Mouse (Mus musculus): Measurements from ENCODE around the gene Ephb3. TPM values are rescaled to one million over a fixed set of nuclear protein-coding genes. Genes with fewer than 3 reads are reported as not detected.

The Ephb3 gene
- polyA plus RNA-seq, 1 experiment from 2014 or later = 16.3 TPM

- H3K4me2 ChIP-seq (replicated peaks; ENCODE audit: low read depth, low read length) = no peak overlapping the region
- no peak for ATAC-seq
- H3K27ac ChIP-seq (ENCODE audit: low read length) = no peak overlapping the region
- no peak overlapping the region for H3K9ac ChIP-seq (replicated peaks; ENCODE audit: low read depth)
- H3K9me3 ChIP-seq (ENCODE audit: low read length) = no peaks in the 10 kb centered on the region
- no peak for DNase-seq (ENCODE audit: low spot score)
- H3K4me3 ChIP-seq (ENCODE audit: low read depth, low read length) = no peak overlapping the region
- peaks cover 28% of the 10 kb centered on the region; the same call in 1 of the 2 replicates for H3K36me3 ChIP-seq (ENCODE audit: insufficient read depth, low read length)
- no peaks in the 10 kb centered on the region for H3K27me3 ChIP-seq (replicated peaks; ENCODE audit: insufficient read depth, low read length)
- H3K4me1 ChIP-seq (ENCODE audit: insufficient read depth, low read depth, low read length) = peaks cover 11% of the 10 kb centered on the region
- 39% methylated on average over 4 of the region's 4 CpGs for WGBS
- TF ChIP-seq EP300 (IDR thresholded peaks at IDR 0.05) (no peak), CTCF (IDR thresholded peaks at IDR 0.05) (no peak)
Observed at GRCm38 (mm10) chr16:21216047-21216446, 11.5 kb downstream of the Ephb3 start.

GRCm38 (mm10) chr16:21217233-21217632 lies 12.7 kb downstream of the Ephb3 start:
- H3K9ac ChIP-seq (replicated peaks; ENCODE audit: low read depth) = no peak overlapping the region
- H3K4me2 ChIP-seq (replicated peaks; ENCODE audit: low read depth, low read length) = no peak overlapping the region
- TF ChIP-seq CTCF (IDR thresholded peaks at IDR 0.05) (no peak), EP300 (IDR thresholded peaks at IDR 0.05) (no peak)
- H3K27me3 ChIP-seq (replicated peaks; ENCODE audit: insufficient read depth, low read length) = no peaks in the 10 kb centered on the region
- DNase-seq (ENCODE audit: low spot score) (no peak), ATAC-seq (no peak)
- peaks cover 5% of the 10 kb centered on the region for H3K4me1 ChIP-seq (ENCODE audit: insufficient read depth, low read depth, low read length)
- H3K4me3 ChIP-seq (ENCODE audit: low read depth, low read length) = no peak overlapping the region
- peaks cover 30% of the 10 kb centered on the region; the same call in 1 of the 2 replicates for H3K36me3 ChIP-seq (ENCODE audit: insufficient read depth, low read length)
- no peaks in the 10 kb centered on the region for H3K9me3 ChIP-seq (ENCODE audit: low read length)
- WGBS = 77% methylated on average over 14 of the region's 14 CpGs
- H3K27ac ChIP-seq (ENCODE audit: low read length) = no peak overlapping the region

- Histone ChIP-seq H3K9ac (replicated peaks; ENCODE audit: low read depth) (no peak overlapping the region), H3K4me2 (replicated peaks; ENCODE audit: low read depth, low read length) (no peak overlapping the region), H3K36me3 (ENCODE audit: insufficient read depth, low read length) (peaks cover 26% of the 10 kb centered on the region; the same call in 1 of the 2 replicates), H3K4me3 (ENCODE audit: low read depth, low read length) (no peak overlapping the region), H3K27me3 (replicated peaks; ENCODE audit: insufficient read depth, low read length) (no peaks in the 10 kb centered on the region), H3K9me3 (ENCODE audit: low read length) (no peaks in the 10 kb centered on the region), H3K27ac (ENCODE audit: low read length) (no peak overlapping the region), H3K4me1 (ENCODE audit: insufficient read depth, low read depth, low read length) (peaks cover 5% of the 10 kb centered on the region)
- TF ChIP-seq EP300 (IDR thresholded peaks at IDR 0.05) (peak; percentile 88), CTCF (IDR thresholded peaks at IDR 0.05) (no peak)
- peak; percentile 62 for ATAC-seq
- WGBS = 53% methylated on average over 4 of the region's 4 CpGs
- no peak for DNase-seq (ENCODE audit: low spot score)
Observed at GRCm38 (mm10) chr16:21219656-21220055, 15.1 kb downstream of the Ephb3 start.

GRCm38 (mm10) chr16:21223038-21223437 lies 18.5 kb downstream of the Ephb3 start:
- DNase-seq (ENCODE audit: low spot score) (no peak), ATAC-seq (no peak)
- no peaks in the 10 kb centered on the region for H3K4me1 ChIP-seq (ENCODE audit: insufficient read depth, low read depth, low read length)
- H3K4me3 ChIP-seq (ENCODE audit: low read depth, low read length) = no peak overlapping the region
- no peak overlapping the region for H3K9ac ChIP-seq (replicated peaks; ENCODE audit: low read depth)
- WGBS = 46% methylated on average over 3 of the region's 3 CpGs
- no peaks in the 10 kb centered on the region for H3K9me3 ChIP-seq (ENCODE audit: low read length)
- H3K27me3 ChIP-seq (replicated peaks; ENCODE audit: insufficient read depth, low read length) = no peaks in the 10 kb centered on the region
- H3K27ac ChIP-seq (ENCODE audit: low read length) = no peak overlapping the region
- TF ChIP-seq CTCF (IDR thresholded peaks at IDR 0.05) = no peak
- no peak for TF ChIP-seq EP300 (IDR thresholded peaks at IDR 0.05)
- peaks cover 20% of the 10 kb centered on the region; the same call in 1 of the 2 replicates for H3K36me3 ChIP-seq (ENCODE audit: insufficient read depth, low read length)
- H3K4me2 ChIP-seq (replicated peaks; ENCODE audit: low read depth, low read length) = no peak overlapping the region

GRCm38 (mm10) chr16:21224648-21225240 lies 20.2 kb downstream of the Ephb3 start:
- no peaks in the 10 kb centered on the region for H3K9me3 ChIP-seq (ENCODE audit: low read length)
- H3K36me3 ChIP-seq (ENCODE audit: insufficient read depth, low read length) = peaks cover 14% of the 10 kb centered on the region; the same call in 1 of the 2 replicates
- no peak overlapping the region for H3K4me2 ChIP-seq (replicated peaks; ENCODE audit: low read depth, low read length)
- no peak overlapping the region for H3K9ac ChIP-seq (replicated peaks; ENCODE audit: low read depth)
- H3K27me3 ChIP-seq (replicated peaks; ENCODE audit: insufficient read depth, low read length) = no peaks in the 10 kb centered on the region
- H3K27ac ChIP-seq (ENCODE audit: low read length) = no peak overlapping the region
- ATAC-seq (no peak; the same call in 1 of the 2 replicates), DNase-seq (ENCODE audit: low spot score) (no peak)
- no peaks in the 10 kb centered on the region for H3K4me1 ChIP-seq (ENCODE audit: insufficient read depth, low read depth, low read length)
- TF ChIP-seq CTCF (IDR thresholded peaks at IDR 0.05) = no peak
- TF ChIP-seq EP300 (IDR thresholded peaks at IDR 0.05) = no peak
- H3K4me3 ChIP-seq (ENCODE audit: low read depth, low read length) = no peak overlapping the region
- 51% methylated on average over 4 of the region's 4 CpGs for WGBS

GRCm38 (mm10) chr16:21226629-21227028 lies 22.1 kb downstream of the Ephb3 start:
- Histone ChIP-seq H3K4me3 (ENCODE audit: low read depth, low read length) (no peak overlapping the region), H3K36me3 (ENCODE audit: insufficient read depth, low read length) (no peaks in the 10 kb centered on the region), H3K9ac (replicated peaks; ENCODE audit: low read depth) (no peak overlapping the region), H3K4me2 (replicated peaks; ENCODE audit: low read depth, low read length) (no peak overlapping the region), H3K27me3 (replicated peaks; ENCODE audit: insufficient read depth, low read length) (no peaks in the 10 kb centered on the region), H3K4me1 (ENCODE audit: insufficient read depth, low read depth, low read length) (no peaks in the 10 kb centered on the region), H3K27ac (ENCODE audit: low read length) (peak overlapping the region; percentile 66), H3K9me3 (ENCODE audit: low read length) (no peaks in the 10 kb centered on the region)
- ATAC-seq (peak; percentile 77), DNase-seq (ENCODE audit: low spot score) (peak; percentile 71)
- TF ChIP-seq EP300 (IDR thresholded peaks at IDR 0.05) (no peak), CTCF (IDR thresholded peaks at IDR 0.05) (no peak)
- 41% methylated on average over 6 of the region's 6 CpGs for WGBS
